Mouse (Mus musculus) liver, adult 2 months (tissue): ENCODE data around the gene Gm8369. TPM values are rescaled to one million over a fixed set of nuclear protein-coding genes. Genes with fewer than 3 reads are reported as not detected.
"Not testable (repeated sequence)": the region's sequence is repeated elsewhere in the genome, so short reads cannot be mapped to it uniquely, and the experiment has no call there.

Experiments
- DNase-seq: peaks from one replicate; pipeline ENCODE4 v3.0.0-alpha.2; 2011; ENCODE audit warnings: low read depth, low spot score; ENCODE audit errors: extremely low read depth
- H3K27ac ChIP-seq: fragments of 200-500 bp; replicated peaks from 2 replicates; pipeline ENCODE4 v1.5.1; 2012; ENCODE audit warnings: low read depth, mild to moderate bottlenecking, control low read depth, inconsistent platforms, low read length; ENCODE audit not compliant: insufficient read depth
- H3K27me3 ChIP-seq: fragments of 200-500 bp; 2 replicates; pipeline ENCODE4 v1.6.1; 2012; ENCODE audit warnings: mild to moderate bottlenecking, moderate library complexity, low read length, inconsistent platforms; ENCODE audit not compliant: control insufficient read depth, insufficient read depth
- H3K36me3 ChIP-seq: fragments of 200-500 bp; 2 replicates; pipeline ENCODE4 v1.6.1; 2012; ENCODE audit warnings: low read length, inconsistent platforms; ENCODE audit not compliant: control insufficient read depth, insufficient read depth
- H3K4me1 ChIP-seq: fragments of 200-500 bp; 2 replicates; pipeline ENCODE4 v1.6.1; 2011; ENCODE audit warnings: low read length; ENCODE audit not compliant: control insufficient read depth, insufficient read depth
- H3K4me3 ChIP-seq: fragments of 200-500 bp; 2 replicates; pipeline ENCODE4 v1.5.1; 2011; ENCODE audit warnings: low read depth, mild to moderate bottlenecking, control low read depth, low read length, moderate library complexity; ENCODE audit not compliant: insufficient read depth
- H3K79me2 ChIP-seq: fragments of 200-500 bp; 2 replicates; pipeline ENCODE4 v1.6.1; 2012; ENCODE audit warnings: inconsistent platforms, mild to moderate bottlenecking, low read length, moderate library complexity; ENCODE audit not compliant: control insufficient read depth, insufficient read depth
- H3K9ac ChIP-seq: fragments of 200-500 bp; 2 replicates; pipeline ENCODE4 v1.6.1; 2012; ENCODE audit warnings: low read depth, mild to moderate bottlenecking, control low read depth, inconsistent platforms, low read length
- CTCF ChIP-seq: fragments of 200-500 bp; IDR thresholded peaks from 2 replicates; pipeline ENCODE4 v1.5.1; 2011; ENCODE audit warnings: low read depth, low read length, control low read depth
- POLR2A ChIP-seq: fragments of 200-500 bp; IDR thresholded peaks from 2 replicates; pipeline ENCODE4 v1.6.1; 2011; ENCODE audit warnings: low read length, control low read depth; ENCODE audit not compliant: insufficient read depth; ENCODE audit errors: extremely low read depth
- WGBS: fragments of 180-500 bp; shearing (Covaris S2); methylation state at CpG from one replicate; pipeline ENCODE4 v1.1.7; 2018; 5-methylcytosine and 5-hydroxymethylcytosine counted together
- polyA plus RNA-seq: library from polyadenylated mRNA; depleted of rRNA; stranded (reverse); fragments of >200 nt; gene quantifications from 2 replicates; pipeline ENCODE4 v1.2.3, GENCODE M21; 2012
- total RNA-seq: library from RNA; depleted of rRNA; stranded (reverse); fragments of >200 nt; gene quantifications from 2 replicates; pipeline ENCODE4 v1.2.3, GENCODE M21; 2014

The Gm8369 gene
- total and polyA plus RNA-seq, 2 experiments = 0.48 to 1.4 TPM

DNA sequence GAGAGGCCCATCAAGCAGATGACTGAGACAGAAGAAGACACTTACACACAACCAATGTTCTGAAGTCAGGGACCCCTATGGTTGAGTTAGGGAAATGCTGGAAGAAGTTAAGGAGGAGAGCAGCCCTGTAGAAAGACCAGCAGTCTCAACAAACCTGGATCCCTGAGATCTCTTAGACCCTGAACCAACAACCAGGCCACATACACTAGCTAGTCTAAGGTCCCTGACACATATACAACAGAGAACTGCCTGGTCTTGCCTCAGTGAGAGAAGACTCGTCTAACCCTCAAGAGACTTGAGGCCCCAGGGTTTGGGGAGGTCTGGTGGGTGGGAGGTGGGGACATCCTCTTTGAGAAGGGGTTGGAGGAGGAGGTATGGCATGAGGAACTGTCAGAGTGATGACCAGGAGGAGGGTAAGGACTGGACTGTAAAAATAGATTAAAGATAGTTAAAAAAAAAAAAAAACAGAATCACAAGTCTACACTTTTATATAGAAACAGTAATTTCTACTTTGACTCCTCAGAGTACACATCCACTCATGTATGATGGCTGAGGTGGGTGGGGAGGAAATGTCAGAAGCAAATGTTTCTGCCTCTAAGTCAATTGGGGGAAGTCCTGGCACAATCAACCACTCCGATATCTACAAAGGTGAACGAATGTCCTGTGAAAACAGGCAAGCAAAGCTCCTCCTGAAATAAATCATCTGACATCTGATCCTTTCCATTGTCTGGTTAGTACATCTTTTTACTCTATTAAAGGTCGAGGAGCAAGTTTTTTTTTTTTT lies 5.9 kb downstream of the Gm8369 start:
- Histone ChIP-seq H3K4me1 (no peaks in the 10 kb centered on the region), H3K4me3 (no peak overlapping the region), H3K79me2 (no peaks in the 10 kb centered on the region), H3K36me3 (no peaks in the 10 kb centered on the region), H3K27me3 (no peaks in the 10 kb centered on the region), H3K9ac (no peak overlapping the region), H3K27ac (no peak overlapping the region)
- WGBS = 75% methylated on average over 4 of the region's 4 CpGs
- TF ChIP-seq POLR2A (no peak), CTCF (no peak)
- DNase-seq = no peak

DNA sequence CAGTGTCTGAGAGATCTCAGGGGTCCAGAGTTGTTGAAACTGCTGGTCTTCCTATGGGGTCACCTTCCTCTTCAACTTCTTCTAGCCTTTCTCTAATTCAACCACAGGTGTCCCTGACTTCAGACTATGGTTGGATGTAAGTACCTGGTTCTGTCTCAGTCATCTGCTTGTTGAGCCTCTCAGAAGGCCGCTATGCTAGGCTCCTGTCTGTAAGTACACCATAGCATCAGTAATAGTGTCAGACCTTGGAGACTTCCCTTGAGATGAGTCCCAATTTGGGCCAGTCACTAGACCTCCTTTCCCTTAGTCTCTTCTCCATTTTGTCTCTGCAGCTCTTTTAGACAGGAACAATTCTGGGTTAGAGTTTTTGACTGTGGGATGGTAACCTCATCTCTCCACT lies 6.9 kb downstream of the Gm8369 start:
- no peak for DNase-seq
- WGBS = 86% methylated on average over 1 of the region's 1 CpGs
- H3K27me3 ChIP-seq = no peaks in the 10 kb centered on the region
- TF ChIP-seq POLR2A (no peak), CTCF (no peak)
- H3K4me3 ChIP-seq = no peak overlapping the region
- no peaks in the 10 kb centered on the region for H3K36me3 ChIP-seq
- H3K27ac ChIP-seq = no peak overlapping the region
- no peak overlapping the region for H3K9ac ChIP-seq
- H3K4me1 ChIP-seq = no peaks in the 10 kb centered on the region
- no peaks in the 10 kb centered on the region for H3K79me2 ChIP-seq

DNA sequence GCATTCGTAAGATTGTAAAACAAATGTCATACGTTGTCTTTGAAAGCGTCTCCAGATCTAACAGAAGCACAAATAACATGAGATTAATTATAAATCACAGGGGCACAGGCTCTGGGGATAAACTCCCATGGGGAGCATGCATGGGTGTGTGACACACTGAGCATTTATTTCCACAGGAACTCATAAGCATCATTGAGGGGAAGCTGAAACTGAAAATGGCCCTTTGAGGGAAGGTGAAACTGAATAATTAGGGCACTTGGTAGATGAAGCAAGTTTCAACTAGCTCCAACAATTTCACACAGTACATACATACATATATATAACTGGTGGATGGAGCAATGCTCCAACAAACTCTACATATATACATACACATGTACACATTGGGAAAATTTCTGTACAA lies 8.8 kb downstream of the Gm8369 start:
- 85% methylated on average over 3 of the region's 3 CpGs for WGBS
- H3K9ac ChIP-seq = no peak overlapping the region
- TF ChIP-seq CTCF (no peak), POLR2A (no peak)
- no peak overlapping the region for H3K27ac ChIP-seq
- no peaks in the 10 kb centered on the region for H3K27me3 ChIP-seq
- no peaks in the 10 kb centered on the region for H3K79me2 ChIP-seq
- DNase-seq = no peak
- no peaks in the 10 kb centered on the region for H3K4me1 ChIP-seq
- H3K4me3 ChIP-seq = no peak overlapping the region
- no peaks in the 10 kb centered on the region for H3K36me3 ChIP-seq

DNA sequence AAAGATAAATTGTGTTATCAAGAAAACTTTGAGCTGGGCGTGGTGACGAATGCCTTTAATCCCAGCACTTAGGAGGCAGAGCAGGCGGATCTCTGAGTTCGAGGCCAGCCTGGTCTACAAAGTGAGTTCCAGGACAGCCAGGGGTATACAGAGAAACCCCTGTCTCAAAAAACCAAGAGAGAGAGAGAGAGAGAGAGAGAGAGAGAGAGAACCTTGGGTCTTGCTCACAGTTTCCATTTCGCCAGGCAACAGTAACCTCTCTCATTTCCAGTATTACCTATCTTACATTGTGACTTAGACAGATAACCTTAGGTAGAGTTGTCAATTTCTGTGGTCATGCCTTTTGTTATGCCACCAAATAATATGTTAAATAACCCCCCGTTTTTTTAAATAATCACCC lies 10.6 kb downstream of the Gm8369 start:
- Histone ChIP-seq H3K4me1 (no peaks in the 10 kb centered on the region), H3K4me3 (no peak overlapping the region), H3K36me3 (no peaks in the 10 kb centered on the region), H3K27ac (no peak overlapping the region), H3K79me2 (no peaks in the 10 kb centered on the region), H3K9ac (no peak overlapping the region), H3K27me3 (no peaks in the 10 kb centered on the region)
- TF ChIP-seq CTCF = no peak
- TF ChIP-seq POLR2A = no peak
- DNase-seq = no peak
- WGBS = 88% methylated on average over 6 of the region's 6 CpGs

DNA sequence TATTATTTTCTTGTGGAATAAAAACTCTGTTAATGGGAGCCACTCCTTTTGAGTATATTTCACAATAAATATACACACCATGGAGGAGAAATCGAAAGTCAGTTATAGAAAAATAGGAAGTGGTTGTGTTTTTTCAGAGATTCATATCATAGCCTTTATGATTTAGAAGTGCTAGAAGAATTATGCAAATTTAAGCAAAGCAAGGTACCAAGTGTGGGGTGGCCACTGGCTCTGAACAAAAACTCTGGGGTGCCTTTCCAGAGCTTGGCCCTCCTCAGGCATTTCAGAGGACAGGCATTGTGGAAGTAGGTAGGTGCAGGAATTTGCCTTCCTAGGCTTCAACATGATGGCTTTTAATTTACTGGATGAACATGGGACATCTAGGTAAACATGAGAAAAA lies 11.6 kb downstream of the Gm8369 start:
- H3K4me3 ChIP-seq, H3K9ac ChIP-seq, H3K4me1 ChIP-seq, H3K36me3 ChIP-seq, H3K27me3 ChIP-seq, H3K27ac ChIP-seq, H3K79me2 ChIP-seq, DNase-seq: not testable (repeated sequence)
- WGBS = 81% methylated on average over 1 of the region's 1 CpGs

DNA sequence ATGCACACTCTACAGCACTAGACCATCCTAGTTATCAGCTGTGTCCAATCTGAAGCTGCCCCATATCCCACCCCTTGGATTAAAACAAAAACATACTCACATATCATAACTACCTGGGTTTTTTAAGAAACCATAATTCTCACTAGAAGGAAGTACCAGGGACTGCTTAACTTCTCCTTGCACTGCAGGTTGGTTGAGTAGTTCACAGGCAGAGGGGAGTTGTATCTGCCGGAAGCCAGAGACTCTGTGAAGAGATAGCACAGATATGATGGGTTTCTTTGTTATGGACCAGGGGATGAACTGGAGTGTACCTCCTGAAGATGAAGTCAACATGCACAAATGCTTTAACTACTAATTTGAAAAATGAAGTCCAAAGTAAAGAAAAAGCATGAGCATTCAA lies 15.1 kb downstream of the Gm8369 start:
- Histone ChIP-seq H3K36me3 (no peaks in the 10 kb centered on the region), H3K27ac (no peak overlapping the region)
- WGBS = 93% methylated on average over 1 of the region's 1 CpGs

More for the DNA sequence above, 15.1 kb downstream of the Gm8369 start:
- no peaks in the 10 kb centered on the region for H3K4me1 ChIP-seq
- H3K9ac ChIP-seq = no peak overlapping the region
- H3K79me2 ChIP-seq = no peaks in the 10 kb centered on the region
- no peaks in the 10 kb centered on the region for H3K27me3 ChIP-seq
- H3K4me3 ChIP-seq = no peak overlapping the region
- TF ChIP-seq POLR2A = no peak
- no peak for TF ChIP-seq CTCF
- no peak for DNase-seq
